Mouse (Mus musculus) testis, adult 2 months (tissue): ENCODE data around the gene Themis3.

Experiments
- CTCF ChIP-seq: fragments of 200-500 bp; IDR thresholded peaks from 2 replicates; pipeline ENCODE4 v1.5.1; 2012; ENCODE audit warnings: low read depth, mild to moderate bottlenecking, inconsistent platforms, low read length, moderate library complexity; ENCODE audit not compliant: control insufficient read depth, insufficient read depth, insufficient replicate concordance
- POLR2A ChIP-seq: fragments of 200-500 bp; IDR thresholded peaks from 2 replicates; pipeline ENCODE4 v1.6.1; 2012; ENCODE audit warnings: low read depth, mild to moderate bottlenecking, inconsistent platforms, low read length, moderate library complexity; ENCODE audit not compliant: control insufficient read depth

GRCm38 (mm10) chr17:66558404-66559317, 35.8 kb downstream of the Themis3 start:
- no peak for TF ChIP-seq POLR2A
- peak; percentile 66; the same call in 1 of the 2 replicates for TF ChIP-seq CTCF
